Mouse (Mus musculus) mesoderm, embryonic 11.5 days (tissue): ENCODE measurements around the gene Olfr459.

ENCODE experiments used
- DNase-seq: peaks from one replicate; pipeline ENCODE4 v3.0.0-alpha.2; 2012; ENCODE audit warnings: low read depth, low spot score

Gene Olfr459

GRCm38 (mm10) chr6:41775077-41775476, at the start of gene Olfr459:
Gene Olfr459, minus strand, starts transcription at chr6:41775177.
- DNase-seq = no peak

- no peak for DNase-seq
Observed at GRCm38 (mm10) chr6:41824086-41824485, 49.1 kb upstream of the Olfr459 start.

- DNase-seq = no peak
Observed at GRCm38 (mm10) chr6:41786700-41787099, 11.7 kb upstream of the Olfr459 start.

- DNase-seq = no peak
Observed at GRCm38 (mm10) chr6:41775721-41776120, 744 bp upstream of the Olfr459 start.

- no peak for DNase-seq
Observed at GRCm38 (mm10) chr6:41769872-41770271, 5.1 kb downstream of the Olfr459 start.

- DNase-seq = no peak
Observed at GRCm38 (mm10) chr6:41764306-41764705, 10.7 kb downstream of the Olfr459 start.

- no peak for DNase-seq
Observed at GRCm38 (mm10) chr6:41762370-41762757, 12.6 kb downstream of the Olfr459 start.

GRCm38 (mm10) chr6:41761702-41762369, 13.1 kb downstream of the Olfr459 start:
- peak; percentile 71 for DNase-seq

- DNase-seq = no peak
Observed at GRCm38 (mm10) chr6:41759618-41760017, 15.4 kb downstream of the Olfr459 start.

GRCm38 (mm10) chr6:41758421-41758820, 16.6 kb downstream of the Olfr459 start:
- no peak for DNase-seq

GRCm38 (mm10) chr6:41757199-41757598, 17.8 kb downstream of the Olfr459 start:
- DNase-seq = no peak

GRCm38 (mm10) chr6:41754626-41755025, 20.4 kb downstream of the Olfr459 start:
- no peak for DNase-seq

GRCm38 (mm10) chr6:41744664-41745392, 30.1 kb downstream of the Olfr459 start:
- DNase-seq = no peak

- no peak for DNase-seq
Observed at GRCm38 (mm10) chr6:41741101-41741500, 33.9 kb downstream of the Olfr459 start.

GRCm38 (mm10) chr6:41734719-41735470, 40.1 kb downstream of the Olfr459 start:
- DNase-seq = no peak

GRCm38 (mm10) chr6:41727989-41728609, 46.9 kb downstream of the Olfr459 start:
- DNase-seq = no peak

GRCm38 (mm10) chr6:41721430-41721829, 53.5 kb downstream of the Olfr459 start:
- DNase-seq = no peak
